Mouse (Mus musculus) ovary, postnatal 36 days (tissue): ENCODE measurements at regions not wholly inside any gene's neighbourhood (a gene's known extent, or its start where the extent isn't known, plus 50 kb on each side); places are given as distances from the start of the nearest gene placed in this dataset.
A peak's percentile ranks its signal among the peaks of the same experiment; 100 is the strongest.

Experiments
- DNase-seq: peaks from one replicate; pipeline ENCODE4 v3.0.0; 2022; ENCODE audit warnings: low spot score, mixed read lengths

GRCm38 (mm10) chr5:93328059-93328458 lies 61.0 kb downstream of the Ccng2 start:
- DNase-seq, result peak; percentile 71

- no peak for DNase-seq
Observed at GRCm38 (mm10) chr5:93330851-93331250, 63.8 kb downstream of the Ccng2 start.

GRCm38 (mm10) chr5:93353101-93353500 lies 86.0 kb downstream of the Ccng2 start:
- DNase-seq, result no peak
